Mouse (Mus musculus): Measurements from ENCODE around the gene Atp12a.

DNA sequence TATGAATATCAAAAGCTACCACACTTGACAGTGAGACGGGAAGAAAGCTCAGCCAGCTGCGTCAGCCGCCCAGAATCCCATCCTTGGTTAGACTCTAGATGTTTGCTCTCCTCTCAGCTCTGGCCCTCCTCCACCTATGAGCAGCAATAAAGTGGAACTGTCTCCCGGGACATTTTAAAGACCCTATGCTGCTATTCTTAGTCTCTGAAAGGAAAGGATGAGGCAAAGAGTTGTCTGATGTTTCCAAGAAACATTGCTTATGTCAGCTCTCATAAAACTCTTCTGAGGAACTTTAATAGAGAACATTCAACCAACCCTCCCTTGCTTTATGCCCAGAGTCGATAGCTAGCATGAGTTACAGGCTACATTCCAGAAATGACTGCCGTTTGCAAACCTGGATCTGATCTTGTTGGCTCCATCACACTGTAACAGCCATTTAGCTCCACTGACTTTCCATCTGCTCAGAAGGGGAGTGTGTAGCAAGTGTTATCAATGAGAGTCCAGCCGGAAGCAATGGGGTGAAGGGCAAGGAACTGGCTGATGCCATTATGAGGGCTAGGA, 25.9 kb upstream of the Atp12a start:
- TF ChIP-seq TAL1 (IDR thresholded peaks at IDR 0.05; ENCODE audit: low read length) (no peak), GATA1 (IDR thresholded peaks at IDR 0.05; ENCODE audit: low read length) (no peak)

All from erythroblast, embryonic 14.5 days (primary cell).